In genomic region chr13:46571141-46571592, GRCm38 (mm10) we compare ENCODE assay signal across 7 mouse cellular contexts.
DNase-seq lines count a peak whose midpoint lies in the region; ATAC-seq and TF ChIP-seq lines count a peak whose summit lies in the region.

No protein-coding gene starts in this region.

- DNase-seq in R1 (ENCODE audit: low read depth, low spot score): peak; percentile 38
- DNase-seq in cerebellum, adult 2 months: peak; percentile 65 to 68
- peak; percentile 35 to 41 for DNase-seq in frontal cortex, postnatal 14 days (ENCODE audit: low spot score in 2 of 2)
- peak; percentile 35 for DNase-seq in induced T-regulatory cell, adult 2 months (ENCODE audit: low read depth)
- no peak for DNase-seq in liver, embryonic 13.5 days
- peak; percentile 26 for DNase-seq in neural tube, embryonic 10.5 days (ENCODE audit: extremely low spot score, low spot score)
- DNase-seq in testis, postnatal 10 days (ENCODE audit: low spot score): no peak

- no peak for TF ChIP-seq CTCF in cerebellum, adult 2 months (IDR thresholded peaks at IDR 0.05; ENCODE audit: borderline replicate concordance, insufficient read depth, low read depth, low read length)

- 6% methylated on average over 12 of the region's 12 CpGs for WGBS in cerebellum, adult 2 months
- WGBS in liver, embryonic 13.5 days (ENCODE audit: insufficient replicate concordance): 4% methylated on average over 12 of the region's 12 CpGs

- H3K4me3 ChIP-seq in cerebellum, adult 2 months (replicated peaks; ENCODE audit: insufficient read depth, low read depth, low read length): peak overlapping the region; percentile 44
- no peak overlapping the region for H3K4me3 ChIP-seq in liver, embryonic 13.5 days (replicated peaks)

- 0 out of 2 replicates have a peak, but pooled peaks have one; percentile 17 for TF ChIP-seq POLR2A in cerebellum, adult 2 months (IDR thresholded peaks at IDR 0.05; ENCODE audit: borderline replicate concordance, insufficient read depth, low read length)

- peak overlapping the region; percentile 41 for H3K4me2 ChIP-seq in liver, embryonic 13.5 days

- H3K9ac ChIP-seq in liver, embryonic 13.5 days: no peak overlapping the region

- no peaks in the 10 kb centered on the region for H3K9me3 ChIP-seq in liver, embryonic 13.5 days (replicated peaks)

- H3K27me3 ChIP-seq in cerebellum, adult 2 months (ENCODE audit: control insufficient read depth, insufficient read depth, low read length): no peaks in the 10 kb centered on the region
- H3K27me3 ChIP-seq in liver, embryonic 13.5 days: no peaks in the 10 kb centered on the region

- no peaks in the 10 kb centered on the region for H3K4me1 ChIP-seq in cerebellum, adult 2 months (ENCODE audit: control insufficient read depth, insufficient read depth, low read length)
- H3K4me1 ChIP-seq in liver, embryonic 13.5 days (replicated peaks): peaks cover 6% of the 10 kb centered on the region

- ATAC-seq in liver, embryonic 13.5 days (ENCODE audit: low read depth): no peak

- H3K36me3 ChIP-seq in liver, embryonic 13.5 days: no peaks in the 10 kb centered on the region

- peak overlapping the region; percentile 63 for H3K27ac ChIP-seq in cerebellum, adult 2 months (ENCODE audit: insufficient read depth, low read length)
- no peak overlapping the region for H3K27ac ChIP-seq in liver, embryonic 13.5 days

Comparison
In these comparisons a context has a peak if more than half of its experiments do, and no peak if none do; other contexts are left out.
1. DNase-seq: peak in R1 (single experiment), cerebellum, adult 2 months (2 of 2), frontal cortex, postnatal 14 days (2 of 2), induced T-regulatory cell, adult 2 months (single experiment) and neural tube, embryonic 10.5 days (single experiment); none in liver, embryonic 13.5 days (single experiment) and testis, postnatal 10 days (single experiment).